Mouse (Mus musculus): ENCODE results near the gene Iqcn. TPM values are rescaled to one million over a fixed set of nuclear protein-coding genes. Genes with fewer than 3 reads are reported as not detected.

The Iqcn gene
- polyA plus RNA-seq, 1 experiment: 0.01 TPM

- H3ac ChIP-seq (ENCODE audit: control insufficient read depth, insufficient read length, low read depth): peak overlapping the region; percentile 76
- no peaks in the 10 kb centered on the region for H3K27me3 ChIP-seq (ENCODE audit: control insufficient read depth, insufficient read depth, insufficient read length)
- peaks cover 37% of the 10 kb centered on the region for H3K36me3 ChIP-seq (ENCODE audit: control insufficient read depth, insufficient read depth)
- TF ChIP-seq USF1 (IDR thresholded peaks at IDR 0.05; ENCODE audit: low read depth) (peak; percentile 79), CEBPB (IDR thresholded peaks at IDR 0.05; ENCODE audit: low read depth) (no peak), MYOD1 (IDR thresholded peaks at IDR 0.05; ENCODE audit: control insufficient read depth, insufficient read length, low read depth) (peak; percentile 20), FOSL1 (IDR thresholded peaks at IDR 0.05; ENCODE audit: insufficient read depth, low read length, poor library complexity, severe bottlenecking) (no peak), CTCF (IDR thresholded peaks at IDR 0.05; ENCODE audit: control insufficient read depth, insufficient read depth, insufficient read length) (no peak)
- H3K4me3 ChIP-seq (ENCODE audit: insufficient read depth, poor library complexity, severe bottlenecking): peak overlapping the region; percentile 46
- peaks cover 13% of the 10 kb centered on the region for H3K79me2 ChIP-seq (ENCODE audit: control insufficient read depth, insufficient read depth)
- peaks cover 4% of the 10 kb centered on the region for H3K79me3 ChIP-seq (ENCODE audit: low read depth)
Measured at GRCm38 (mm10) chr8:70766571-70767440, 63.5 kb downstream of the Iqcn start.

Other genes starting within 250 kb of the Iqcn start
- gene Klhl26, start 226.5 kb upstream of the Iqcn start, polyA plus RNA-seq (2012; fragmentation: generic; extraction: Trizol): 34.4 TPM
- gene Tmem59l, start 216.1 kb upstream of the Iqcn start, polyA plus RNA-seq (2012; fragmentation: generic; extraction: Trizol): 0.36 TPM
- gene Crlf1, start 210.3 kb upstream of the Iqcn start, polyA plus RNA-seq (2012; fragmentation: generic; extraction: Trizol): 294 TPM
- gene Rex1bd, start 196.7 kb upstream of the Iqcn start, polyA plus RNA-seq (2012; fragmentation: generic; extraction: Trizol): 199 TPM
- 1,556 TPM for gene Uba52, start 192.7 kb upstream of the Iqcn start, polyA plus RNA-seq (2012; fragmentation: generic; extraction: Trizol)
- 256 TPM for gene Fkbp8, start 175.7 kb upstream of the Iqcn start, polyA plus RNA-seq (2012; fragmentation: generic; extraction: Trizol)
- 47.5 TPM for gene Kxd1, start 175.5 kb upstream of the Iqcn start, polyA plus RNA-seq (2012; fragmentation: generic; extraction: Trizol)
- gene Ell, start 164.0 kb upstream of the Iqcn start, polyA plus RNA-seq (2012; fragmentation: generic; extraction: Trizol): 12.3 TPM
- gene Isyna1, start 109.1 kb upstream of the Iqcn start, polyA plus RNA-seq (2012; fragmentation: generic; extraction: Trizol): 78.6 TPM
- 193 TPM for gene Ssbp4, start 94.6 kb upstream of the Iqcn start, polyA plus RNA-seq (2012; fragmentation: generic; extraction: Trizol)
- not detected for gene Lrrc25, start 87.3 kb upstream of the Iqcn start, polyA plus RNA-seq (2012; fragmentation: generic; extraction: Trizol)
- 20.9 TPM for gene Gdf15, start 71.0 kb upstream of the Iqcn start, polyA plus RNA-seq (2012; fragmentation: generic; extraction: Trizol)
- gene Pgpep1, start 43.1 kb upstream of the Iqcn start, polyA plus RNA-seq (2012; fragmentation: generic; extraction: Trizol): 34.9 TPM
- gene Lsm4, start 30.2 kb upstream of the Iqcn start, polyA plus RNA-seq (2012; fragmentation: generic; extraction: Trizol): 300 TPM
- 128 TPM for gene Jund, start 4.5 kb upstream of the Iqcn start, polyA plus RNA-seq (2012; fragmentation: generic; extraction: Trizol)
- not detected for gene Gm3336, start 15.1 kb downstream of the Iqcn start, polyA plus RNA-seq (2012; fragmentation: generic; extraction: Trizol)
- gene Pde4c, start 20.3 kb downstream of the Iqcn start, polyA plus RNA-seq (2012; fragmentation: generic; extraction: Trizol): 0.01 TPM
- gene Rab3a, start 51.2 kb downstream of the Iqcn start, polyA plus RNA-seq (2012; fragmentation: generic; extraction: Trizol): 14.4 TPM
- gene Mpv17l2, start 57.5 kb downstream of the Iqcn start, polyA plus RNA-seq (2012; fragmentation: generic; extraction: Trizol): 86.8 TPM
- gene Pik3r2, start 73.3 kb downstream of the Iqcn start, polyA plus RNA-seq (2012; fragmentation: generic; extraction: Trizol): 71.7 TPM
- 32.5 TPM for gene Mast3, start 101.6 kb downstream of the Iqcn start, polyA plus RNA-seq (2012; fragmentation: generic; extraction: Trizol)
- 29.3 TPM for gene Il12rb1, start 105.0 kb downstream of the Iqcn start, polyA plus RNA-seq (2012; fragmentation: generic; extraction: Trizol)
- 4.4 TPM for gene Arrdc2, start 136.3 kb downstream of the Iqcn start, polyA plus RNA-seq (2012; fragmentation: generic; extraction: Trizol)
- 3.2 TPM for gene Kcnn1, start 159.8 kb downstream of the Iqcn start, polyA plus RNA-seq (2012; fragmentation: generic; extraction: Trizol)
- gene Ccdc124, start 170.5 kb downstream of the Iqcn start, polyA plus RNA-seq (2012; fragmentation: generic; extraction: Trizol): 142 TPM
- gene Slc5a5, start 189.3 kb downstream of the Iqcn start, polyA plus RNA-seq (2012; fragmentation: generic; extraction: Trizol): 0.13 TPM
- 4,918 TPM for gene Rpl18a, start 194.0 kb downstream of the Iqcn start, polyA plus RNA-seq (2012; fragmentation: generic; extraction: Trizol)
- gene Map1s, start 202.5 kb downstream of the Iqcn start, polyA plus RNA-seq (2012; fragmentation: generic; extraction: Trizol): 59.7 TPM